28 mouse cellular contexts compared by ENCODE assay signal in genomic region chr9:7289501-7289900, GRCm38 (mm10). TPM values are rescaled to one million over a fixed set of nuclear protein-coding genes. Genes with fewer than 3 reads are reported as not detected.
DNase-seq lines count a peak whose midpoint lies in the region; TF ChIP-seq lines count a peak whose summit lies in the region.
"Had no signal": no experiment of that assay in that cellular context is flagged by ENCODE, and none has a peak within 500 bp of the region (broad histone marks: within the 10 kb centered on the region; RNA-seq: fewer than 3 reads in every experiment).

No protein-coding gene starts in this region.

- H3K27ac ChIP-seq in kidney, adult 2 months (ENCODE audit: insufficient read depth, low read depth, low read length): no peak overlapping the region

- peak; percentile 61 for DNase-seq in heart, adult 11 months
- DNase-seq in heart, postnatal 36 days: no peak
- DNase-seq in ES-CJ7 (ENCODE audit: low read depth, low spot score) (peak; percentile 4), R1 (ENCODE audit: low read depth, low spot score) (peak; percentile 59), ZHBTc4 (ENCODE audit: low read depth, low spot score) (peak; percentile 28)
- DNase-seq in spleen, postnatal 4 days (ENCODE audit: low spot score in 2 of 2): no peak
- no peak for DNase-seq in left cerebral cortex, adult 8-10 months (ENCODE audit: low spot score in 2 of 2)
- DNase-seq in kidney, adult 2 months: no peak
- DNase-seq: adrenal gland, adult 2 months; adrenal gland, adult 8-10 months; adrenal gland, postnatal 10 days; adrenal gland, postnatal 14 days; adrenal gland, postnatal 25 days; adrenal gland, postnatal 36 days; B cell, adult 2 months; cerebellum, adult 11 months; cerebellum, adult 11-12 months; cerebellum, adult 18-20 months; cerebellum, adult 2 months; cerebellum, adult 8-10 months had no signal

- no peaks in the 10 kb centered on the region for H3K27me3 ChIP-seq in kidney, adult 2 months (replicated peaks; ENCODE audit: control insufficient read depth, insufficient read depth, low read length)
- H3K27me3 ChIP-seq: CH12.LX, Patski had no signal

- no peak for TF ChIP-seq POLR2A in kidney, adult 2 months (IDR thresholded peaks at IDR 0.05; ENCODE audit: low read depth, low read length)

- H3K4me3 ChIP-seq in kidney, adult 2 months (ENCODE audit: insufficient read depth, low read depth, low read length): no peak overlapping the region

- 75% methylated on average over 2 of the region's 2 CpGs for WGBS in kidney, adult 2 months

- H3K36me3 ChIP-seq in kidney, adult 2 months (ENCODE audit: control insufficient read depth, insufficient read depth, low read length): no peaks in the 10 kb centered on the region
- H3K36me3 ChIP-seq: G1E had no signal

- intact Hi-C loops in heart, postnatal 36 days (cut with DNase I): no loop called here

- no peaks in the 10 kb centered on the region for H3K4me1 ChIP-seq in kidney, adult 2 months (ENCODE audit: control insufficient read depth, insufficient read depth, low read length)

- TF ChIP-seq CTCF in kidney, adult 2 months (conservative IDR thresholded peaks at IDR 0.05; ENCODE audit: insufficient read depth, insufficient read length, low read depth, low read length): no peak

RNA-seq across cellular contexts. Expression of gene Mmp13, which starts 17.2 kb away (rescaled TPM):
- under 1 TPM; 0.22 to 0.57 TPM for total RNA-seq in heart, postnatal 36 days (2021)
- total RNA-seq in left cerebral cortex, adult 8-10 months (2022): not detected
- polyA plus RNA-seq in kidney, adult 2 months (2012; rRNA removed): 1.2 and 1.7 TPM in 2 replicates
- total RNA-seq: CH12.LX, ES-E14, MEL had no signal
- polyA plus RNA-seq: activated CD4-positive, CD25-positive, alpha-beta regulatory T cell, adult 4 months; CD4-positive, CD25-positive, alpha-beta regulatory T cell, adult 4 months; G1E had no signal

RNA-seq across cellular contexts. Expression of gene Mmp12, which starts 54.7 kb away (rescaled TPM):
- 1 to 10 TPM in 1 of 2 experiments, under 1 TPM in 1; 0.46 to 1.2 TPM for total RNA-seq in heart, postnatal 36 days (2021)
- under 1 TPM in 2 of 4 experiments, not detected in 2; 0.16 to 0.84 TPM for total RNA-seq in left cerebral cortex, adult 8-10 months (2022)
- 1.0 and 1.4 TPM in 2 replicates for polyA plus RNA-seq in kidney, adult 2 months (2012; rRNA removed)
- total RNA-seq: MEL had no signal
- polyA plus RNA-seq: activated CD4-positive, CD25-positive, alpha-beta regulatory T cell, adult 4 months; C2C12; CD4-positive, CD25-positive, alpha-beta regulatory T cell, adult 4 months; cerebellum, adult 2 months; G1E had no signal

Comparison
In these comparisons a context has a peak if more than half of its experiments do, and no peak if none do; other contexts are left out.
1. DNase-seq: peak in heart, adult 11 months (single experiment), ES-CJ7 (single experiment), R1 (single experiment) and ZHBTc4 (single experiment); none in heart, postnatal 36 days (0 of 2), spleen, postnatal 4 days (0 of 2), left cerebral cortex, adult 8-10 months (0 of 2) and kidney, adult 2 months (single experiment).